Mouse (Mus musculus) forelimb bud, embryonic 11.5 days (tissue): ENCODE data around the gene Gm8180.
"Not testable (repeated sequence)": the region's sequence is repeated elsewhere in the genome, so short reads cannot be mapped to it uniquely, and the experiment has no call there.

ENCODE experiments used
- DNase-seq: peaks from one replicate; pipeline ENCODE4 v3.0.0-alpha.2; 2012; ENCODE audit warnings: low read depth, low spot score

Gm8180 gene

GRCm38 (mm10) chr14:43784645-43785044, at the start of gene Gm8180:
Gm8180 (minus strand) TSS chr14:43784745.
- DNase-seq, result not testable (repeated sequence)

GRCm38 (mm10) chr14:43830385-43830784, 45.8 kb upstream of the Gm8180 start:
- DNase-seq, result not testable (repeated sequence)

GRCm38 (mm10) chr14:43824176-43824575, 39.6 kb upstream of the Gm8180 start:
- DNase-seq, result not testable (repeated sequence)

- DNase-seq, result not testable (repeated sequence)
Observed at GRCm38 (mm10) chr14:43821869-43822268, 37.3 kb upstream of the Gm8180 start.

- peak; percentile 30 for DNase-seq
Observed at GRCm38 (mm10) chr14:43812458-43812857, 27.9 kb upstream of the Gm8180 start.

- DNase-seq, result not testable (repeated sequence)
Observed at GRCm38 (mm10) chr14:43808142-43808541, 23.6 kb upstream of the Gm8180 start.

GRCm38 (mm10) chr14:43804435-43804834, 19.9 kb upstream of the Gm8180 start:
- DNase-seq, result not testable (repeated sequence)

GRCm38 (mm10) chr14:43796905-43797470, 12.4 kb upstream of the Gm8180 start:
- DNase-seq, result not testable (repeated sequence)

GRCm38 (mm10) chr14:43796069-43796904, 11.7 kb upstream of the Gm8180 start:
- no peak for DNase-seq

GRCm38 (mm10) chr14:43793811-43794210, 9.3 kb upstream of the Gm8180 start:
- not testable (repeated sequence) for DNase-seq

- not testable (repeated sequence) for DNase-seq
Observed at GRCm38 (mm10) chr14:43747566-43747965, 37.0 kb downstream of the Gm8180 start, which contains the start of gene Gm6526. Gm6526 (plus strand) TSS chr14:43747866.
